Mouse (Mus musculus): ENCODE measurements at regions not wholly inside any gene's neighbourhood (a gene's known extent, or its start where the extent isn't known, plus 50 kb on each side); places are given as distances from the start of the nearest gene placed in this dataset.

- no peak for DNase-seq (ENCODE audit: low spot score in 2 of 2)
Measured at GRCm38 (mm10) chr17:4424451-4425168, 569.5 kb upstream of the Arid1b start.

- DNase-seq (ENCODE audit: low spot score in 2 of 2) = no peak
Measured at GRCm38 (mm10) chr17:4425342-4425741, 568.8 kb upstream of the Arid1b start.

GRCm38 (mm10) chr17:4429036-4429435 lies 565.1 kb upstream of the Arid1b start:
- DNase-seq (ENCODE audit: low spot score in 2 of 2) = no peak

GRCm38 (mm10) chr17:4445606-4446005 lies 548.5 kb upstream of the Arid1b start:
- no peak for DNase-seq (ENCODE audit: low spot score in 2 of 2)

GRCm38 (mm10) chr17:4457491-4457890 lies 536.6 kb upstream of the Arid1b start:
- DNase-seq (ENCODE audit: low spot score in 2 of 2) = no peak

- no peak for DNase-seq (ENCODE audit: low spot score in 2 of 2)
Measured at GRCm38 (mm10) chr17:4461541-4461940, 532.6 kb upstream of the Arid1b start.

- no peak for DNase-seq (ENCODE audit: low spot score in 2 of 2)
Measured at GRCm38 (mm10) chr17:4464286-4464880, 529.7 kb upstream of the Arid1b start.

- DNase-seq (ENCODE audit: low spot score in 2 of 2) = no peak
Measured at GRCm38 (mm10) chr17:4465741-4466140, 528.4 kb upstream of the Arid1b start.

- no peak for DNase-seq (ENCODE audit: low spot score in 2 of 2)
Measured at GRCm38 (mm10) chr17:4472412-4472811, 521.7 kb upstream of the Arid1b start.

GRCm38 (mm10) chr17:4474350-4474749 lies 519.8 kb upstream of the Arid1b start:
- no peak for DNase-seq (ENCODE audit: low spot score in 2 of 2)

- DNase-seq (ENCODE audit: low spot score in 2 of 2) = no peak
Measured at GRCm38 (mm10) chr17:4475665-4476064, 518.5 kb upstream of the Arid1b start.

- no peak for DNase-seq (ENCODE audit: low spot score in 2 of 2)
Measured at GRCm38 (mm10) chr17:4494392-4494791, 499.7 kb upstream of the Arid1b start.

- DNase-seq (ENCODE audit: low spot score in 2 of 2) = no peak
Measured at GRCm38 (mm10) chr17:4500504-4500903, 493.6 kb upstream of the Arid1b start.

GRCm38 (mm10) chr17:4501029-4501428 lies 493.1 kb upstream of the Arid1b start:
- no peak for DNase-seq (ENCODE audit: low spot score in 2 of 2)

- DNase-seq (ENCODE audit: low spot score in 2 of 2) = no peak
Measured at GRCm38 (mm10) chr17:4504951-4505350, 489.2 kb upstream of the Arid1b start.

GRCm38 (mm10) chr17:4509506-4509905 lies 484.6 kb upstream of the Arid1b start:
- DNase-seq (ENCODE audit: low spot score in 2 of 2) = no peak

- no peak for DNase-seq (ENCODE audit: low spot score in 2 of 2)
Measured at GRCm38 (mm10) chr17:4516141-4516540, 478.0 kb upstream of the Arid1b start.

GRCm38 (mm10) chr17:4516846-4517245 lies 477.3 kb upstream of the Arid1b start:
- DNase-seq (ENCODE audit: low spot score in 2 of 2) = no peak

- no peak for DNase-seq (ENCODE audit: low spot score in 2 of 2)
Measured at GRCm38 (mm10) chr17:4521031-4521430, 473.1 kb upstream of the Arid1b start.

- DNase-seq (ENCODE audit: low spot score in 2 of 2) = no peak
Measured at GRCm38 (mm10) chr17:4526466-4526865, 467.7 kb upstream of the Arid1b start.

- DNase-seq (ENCODE audit: low spot score in 2 of 2) = no peak
Measured at GRCm38 (mm10) chr17:4532126-4532525, 462.0 kb upstream of the Arid1b start.

GRCm38 (mm10) chr17:4540435-4540834 lies 453.7 kb upstream of the Arid1b start:
- DNase-seq (ENCODE audit: low spot score in 2 of 2) = no peak

GRCm38 (mm10) chr17:4541020-4541743 lies 452.9 kb upstream of the Arid1b start:
- no peak for DNase-seq (ENCODE audit: low spot score in 2 of 2)

Data from spleen, postnatal 4 days (tissue).